Mouse (Mus musculus) 3134 (cell line): ENCODE measurements at regions not wholly inside any gene's neighbourhood (a gene's known extent, or its start where the extent isn't known, plus 50 kb on each side); places are given as distances from the start of the nearest gene placed in this dataset.
A peak's percentile ranks its signal among the peaks of the same experiment; 100 is the strongest.
"Not testable (repeated sequence)": the region's sequence is repeated elsewhere in the genome, so short reads cannot be mapped to it uniquely, and the experiment has no call there.

ENCODE experiments used
- DNase-seq: peaks from one replicate; pipeline ENCODE4 v3.0.0-alpha.2; 2011; ENCODE audit warnings: low spot score; ENCODE audit not compliant: insufficient read length; ENCODE audit errors: extremely low read depth

DNA sequence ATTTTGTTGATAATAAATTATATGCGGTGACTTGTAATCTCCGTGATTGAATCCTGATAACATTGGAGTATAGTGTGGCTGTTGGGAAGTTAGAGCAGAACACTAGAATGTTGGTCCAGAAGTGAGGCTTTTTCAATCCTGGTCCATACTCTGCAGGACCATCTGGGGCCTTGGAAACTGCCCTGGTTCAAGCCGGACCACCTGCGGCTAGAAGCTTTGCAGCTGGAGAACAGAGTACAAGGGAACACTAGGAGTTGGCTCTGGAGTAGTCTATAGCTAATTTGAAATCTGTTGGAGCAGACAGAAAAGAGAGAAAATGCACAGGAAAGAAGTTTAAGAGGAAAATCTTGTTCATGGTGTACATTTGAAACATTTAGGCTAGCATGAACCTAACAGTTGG is 79.0 kb downstream of the Casp12 start:
- no peak for DNase-seq

DNA sequence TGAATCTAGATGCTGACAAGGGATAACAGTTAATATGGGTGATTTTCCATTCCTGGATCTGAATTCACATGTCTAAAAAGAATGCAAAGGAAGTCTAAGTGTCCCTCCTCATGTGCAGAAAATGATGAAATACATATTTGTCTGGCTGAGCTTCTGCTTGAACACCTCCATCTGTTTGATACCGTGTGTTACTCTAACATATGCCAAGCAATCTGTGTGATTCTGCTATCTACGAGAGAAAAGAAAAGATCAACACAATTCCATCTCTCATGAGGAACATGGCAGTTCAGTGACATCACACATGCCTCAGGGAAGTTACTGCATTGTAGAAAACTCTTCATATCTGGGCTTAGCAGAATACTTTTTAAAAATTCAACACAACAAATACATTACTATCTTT is 103.0 kb downstream of the Casp12 start:
- no peak for DNase-seq

DNA sequence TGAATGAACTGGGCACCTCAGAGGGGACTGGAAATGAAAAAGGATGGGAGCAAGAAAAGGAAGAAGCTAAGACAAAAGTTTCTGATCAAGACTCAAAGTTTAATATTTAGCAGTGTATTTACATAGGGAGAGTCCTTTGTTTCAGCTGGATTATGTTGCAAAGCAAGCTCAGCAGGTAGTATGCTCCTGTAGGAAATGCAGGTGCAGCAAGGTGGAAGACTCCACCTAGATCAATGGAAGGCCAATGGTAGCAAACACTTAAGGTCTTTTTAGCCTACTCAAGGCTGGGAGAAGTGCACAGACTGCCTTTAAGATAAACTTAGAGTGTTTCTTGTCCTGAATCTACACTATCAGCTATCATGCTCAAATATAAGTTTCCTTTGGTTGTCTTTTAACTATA is 111.4 kb downstream of the Casp12 start:
- DNase-seq, result no peak

DNA sequence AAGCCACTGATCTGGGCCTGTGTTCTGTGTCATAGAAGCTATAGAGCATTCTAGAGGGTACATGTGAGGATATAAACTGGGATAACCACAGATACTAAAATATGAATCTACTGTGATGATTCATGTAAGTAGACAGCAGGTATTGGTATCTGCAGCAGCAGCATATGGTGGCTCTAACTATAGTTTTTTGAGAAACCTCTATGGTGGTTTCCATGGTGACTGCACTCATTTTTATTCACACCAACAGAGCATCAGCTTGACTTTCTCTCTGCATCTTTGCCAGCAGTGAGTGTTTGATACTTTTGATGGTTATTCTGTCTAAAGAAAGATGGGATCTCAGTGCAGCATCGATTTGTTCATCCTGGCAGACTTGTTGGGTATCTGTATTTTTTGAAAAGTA is 126.8 kb downstream of the Casp12 start:
- no peak for DNase-seq

DNA sequence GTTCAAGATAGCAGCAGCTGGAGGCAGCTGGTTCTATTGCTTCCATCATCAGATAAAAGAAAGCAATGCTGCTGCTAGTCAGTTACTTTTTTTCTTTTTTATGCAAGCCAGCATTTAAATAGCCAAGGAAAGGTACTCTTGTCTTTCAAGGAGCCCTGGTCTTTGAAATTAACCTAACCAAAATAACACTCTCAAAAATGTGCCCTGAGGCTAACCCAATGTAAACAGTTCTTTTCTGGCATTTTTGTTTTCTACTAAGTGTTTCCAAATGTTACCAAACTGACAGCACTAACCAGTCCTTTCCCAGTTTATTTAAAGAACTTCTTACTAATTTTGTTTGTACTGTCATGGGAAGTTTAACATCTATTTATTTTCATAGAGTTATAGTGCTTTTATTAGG is 129.0 kb downstream of the Casp12 start:
- no peak for DNase-seq

DNA sequence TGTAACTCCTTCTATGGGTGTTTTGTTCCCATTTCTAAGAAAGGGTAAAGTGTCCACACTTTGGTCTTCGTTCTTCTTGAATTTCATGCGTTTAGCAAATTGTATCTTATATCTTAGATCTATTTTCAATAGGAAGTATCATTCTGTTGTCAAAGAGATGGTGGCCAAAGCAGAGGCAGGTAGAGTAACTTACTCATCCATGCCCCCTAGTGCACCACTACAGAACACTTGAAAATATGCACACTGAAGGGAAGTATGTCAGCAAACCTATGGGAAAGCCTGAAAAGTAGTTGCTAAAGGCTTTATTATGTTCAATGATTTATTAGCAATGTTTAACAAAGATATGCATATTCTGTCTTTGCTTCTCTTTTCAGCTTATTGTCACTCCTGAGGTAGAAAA is 140.0 kb downstream of the Casp12 start:
- no peak for DNase-seq

DNA sequence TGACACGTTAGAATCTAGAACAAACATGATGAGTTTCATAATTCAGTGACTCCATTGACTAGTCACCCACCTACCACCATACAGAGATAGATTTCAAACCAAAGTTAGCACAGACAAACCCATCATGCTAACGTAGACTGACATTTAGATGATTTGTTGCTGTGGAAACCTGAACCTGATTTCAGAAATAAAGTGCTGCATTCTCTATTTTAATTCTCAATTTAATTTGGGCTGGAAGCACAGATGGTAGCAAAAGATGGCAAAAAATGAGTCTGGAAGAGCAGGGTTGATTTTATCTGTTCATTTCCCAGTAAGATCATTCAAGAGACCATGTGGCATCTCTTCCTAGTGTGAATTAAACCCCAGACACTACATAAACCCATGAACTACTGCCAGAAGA is 151.6 kb downstream of the Casp12 start:
- no peak for DNase-seq

DNA sequence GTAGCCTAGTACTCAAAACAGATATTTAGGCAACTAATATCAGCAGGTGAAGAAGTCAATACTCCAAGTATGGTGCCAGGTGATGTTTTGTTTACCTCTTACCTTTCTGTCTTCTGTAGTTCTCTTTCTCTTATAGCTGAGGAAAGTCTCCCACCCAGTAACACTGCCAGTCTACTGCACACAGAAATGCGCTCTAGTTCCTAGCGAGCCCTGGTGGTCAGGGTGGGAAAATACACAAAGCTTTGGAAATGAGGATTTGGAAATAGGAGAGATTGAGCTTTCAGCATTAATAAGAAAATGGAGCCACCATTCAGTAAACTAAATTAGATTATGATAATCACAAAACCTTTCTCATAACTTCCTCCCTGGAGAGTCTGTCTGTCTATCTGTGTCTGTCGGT is 153.1 kb downstream of the Casp12 start:
- no peak for DNase-seq

DNA sequence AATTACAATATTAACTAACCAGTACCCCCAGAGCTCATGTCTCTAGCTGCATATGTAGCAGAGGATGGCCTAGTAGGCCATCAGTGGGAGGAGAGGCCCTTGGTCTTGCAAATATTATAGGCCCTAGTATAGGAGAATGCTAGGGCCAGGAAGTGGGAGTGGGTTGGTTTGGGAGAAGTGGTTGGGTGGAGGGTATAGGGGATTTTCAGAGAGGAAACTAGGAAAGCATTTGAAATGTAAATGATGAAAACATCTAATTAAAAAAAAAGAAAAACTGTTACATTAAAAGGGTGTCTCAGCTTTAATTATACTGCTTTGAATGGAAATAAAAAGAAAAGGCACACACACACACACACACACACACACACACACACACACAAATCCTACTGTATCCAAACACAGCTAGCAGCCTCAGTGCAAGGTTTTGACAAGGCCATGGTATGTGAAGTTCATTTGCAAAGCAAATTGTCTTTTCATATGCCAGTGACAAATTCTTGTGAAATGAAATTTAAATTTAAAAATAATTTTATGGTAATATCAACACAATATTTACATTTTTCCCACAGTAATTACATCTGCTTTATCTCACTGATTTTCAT is 180.6 kb downstream of the Casp12 start:
- DNase-seq, result no peak

DNA sequence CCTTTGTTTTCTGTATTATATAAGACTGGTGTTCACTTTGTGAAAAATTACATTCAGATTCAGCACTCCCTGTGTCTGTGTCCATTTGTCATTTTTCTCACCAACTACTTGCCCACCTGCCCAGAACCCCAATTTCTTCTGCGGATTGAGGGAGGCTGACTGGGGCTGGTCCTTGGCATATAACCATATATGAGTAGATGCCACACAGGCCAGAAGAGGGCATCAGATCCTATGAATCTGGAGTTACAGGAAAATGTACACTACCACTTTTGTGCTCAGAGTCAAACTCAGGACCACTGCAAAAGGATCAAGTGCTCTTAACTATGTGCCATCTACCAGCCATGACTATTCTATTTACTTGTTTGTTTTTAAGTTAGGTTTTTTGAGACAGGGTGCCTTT is 197.4 kb downstream of the Casp12 start:
- DNase-seq, result no peak

DNA sequence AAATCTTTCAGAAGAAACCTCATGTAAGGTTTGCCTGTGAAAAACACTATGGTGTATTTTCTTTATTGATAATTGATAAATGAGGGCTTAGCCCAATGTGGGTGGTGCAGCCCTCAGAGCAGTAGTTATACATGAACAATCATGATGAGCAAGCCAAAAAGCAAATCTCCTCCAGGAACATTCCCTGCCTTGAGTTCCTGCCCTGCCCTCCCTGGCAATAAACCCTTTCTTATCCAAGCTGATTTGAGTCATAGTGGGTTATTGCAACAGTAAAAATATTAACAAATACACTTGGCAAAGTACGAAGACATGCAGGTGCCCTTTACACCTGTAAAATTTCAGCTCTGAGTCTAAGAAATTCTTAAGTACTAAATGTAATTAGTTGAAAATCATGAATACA is 229.8 kb downstream of the Casp12 start:
- DNase-seq, result no peak

DNA sequence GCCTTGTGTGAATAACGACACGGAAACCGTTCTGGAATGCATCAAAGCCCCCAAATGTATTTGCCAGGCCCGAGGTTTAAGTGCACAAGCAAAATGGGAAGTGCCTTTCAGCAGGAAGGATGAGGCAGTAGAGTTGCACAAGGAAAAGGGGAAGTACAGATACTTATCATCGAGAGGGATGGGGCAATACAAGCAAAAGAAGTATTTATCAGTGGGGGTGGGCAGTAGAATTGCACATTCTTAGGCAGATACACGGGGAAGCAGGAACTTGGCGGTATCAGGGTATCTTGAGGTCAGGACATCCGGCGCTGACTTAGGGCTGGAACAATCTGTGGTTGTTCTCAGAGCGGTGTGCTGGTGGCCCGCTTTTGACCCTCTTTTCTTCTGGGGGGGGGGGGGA is 232.9 kb downstream of the Casp12 start:
- not testable (repeated sequence) for DNase-seq

DNA sequence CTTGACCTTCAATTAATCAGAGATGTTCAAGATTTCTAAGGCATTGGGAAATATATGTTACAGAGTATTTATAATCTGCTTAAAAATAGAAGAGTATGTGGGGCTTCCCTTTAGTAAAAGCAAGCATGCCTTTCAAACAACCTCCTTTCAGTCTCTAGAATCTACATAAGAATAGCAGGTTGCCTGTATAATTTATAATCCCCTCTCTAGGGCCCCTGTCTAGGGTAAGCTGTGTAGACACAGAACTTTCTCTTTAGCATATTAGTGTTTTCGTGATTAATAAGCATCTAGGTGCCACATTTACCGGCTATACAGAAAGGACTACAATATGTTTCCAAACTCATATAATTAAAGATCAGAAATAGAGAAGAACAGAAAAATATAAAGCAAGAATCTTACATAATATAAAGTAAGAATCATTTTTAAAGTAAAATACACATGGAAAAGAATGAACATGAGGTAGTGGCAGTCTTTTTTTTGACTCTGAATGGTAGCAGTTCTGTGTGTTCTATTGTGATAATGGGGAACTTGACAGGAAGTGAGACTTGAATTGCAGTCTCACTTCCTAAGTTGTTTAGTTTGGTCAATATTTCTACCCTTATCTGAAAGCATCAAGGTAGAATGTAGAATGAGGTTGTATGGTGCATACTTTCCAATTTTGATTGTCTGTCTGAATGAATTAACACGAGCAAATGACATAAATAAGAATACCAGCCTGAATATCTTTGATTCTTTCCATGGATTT is 250.8 kb downstream of the Casp12 start:
- no peak for DNase-seq

DNA sequence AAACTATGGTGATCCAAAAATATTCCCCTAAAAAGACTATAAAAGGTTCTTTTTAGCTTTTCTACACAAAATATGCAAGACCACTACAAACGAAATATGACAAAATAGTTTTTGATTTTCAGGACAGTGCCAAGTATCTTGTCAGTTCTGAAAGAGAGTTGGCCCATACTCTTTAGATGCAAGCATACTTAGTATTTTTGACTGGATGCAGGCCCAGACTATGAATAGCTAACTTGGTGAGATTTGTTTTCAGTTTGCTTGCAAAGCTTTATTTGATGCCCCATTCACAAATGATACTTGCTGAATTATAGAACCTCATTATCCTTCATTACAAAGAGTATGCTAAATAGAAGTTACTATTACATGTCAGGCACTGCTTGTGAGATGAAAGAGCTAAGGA is 258.8 kb downstream of the Casp12 start:
- DNase-seq, result no peak

DNA sequence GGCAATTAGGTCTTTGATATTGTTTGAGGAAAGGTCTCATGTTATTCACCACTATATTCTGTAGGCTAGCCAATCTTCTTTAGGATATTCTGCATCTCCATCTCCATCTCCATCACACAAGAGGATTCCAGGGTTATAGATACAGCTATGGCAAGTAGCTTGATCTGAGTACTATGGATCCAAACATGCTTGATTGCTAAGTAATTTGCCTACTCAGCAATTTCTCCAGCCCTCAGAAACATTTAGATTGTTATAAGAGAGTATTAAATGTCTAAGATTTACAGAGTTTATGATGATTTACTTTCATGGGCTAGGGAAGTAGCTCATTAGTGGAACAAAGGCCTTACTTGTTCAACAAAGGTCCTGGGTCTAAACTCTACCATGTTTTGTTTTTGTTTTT is 259.8 kb downstream of the Casp12 start:
- DNase-seq, result no peak

DNA sequence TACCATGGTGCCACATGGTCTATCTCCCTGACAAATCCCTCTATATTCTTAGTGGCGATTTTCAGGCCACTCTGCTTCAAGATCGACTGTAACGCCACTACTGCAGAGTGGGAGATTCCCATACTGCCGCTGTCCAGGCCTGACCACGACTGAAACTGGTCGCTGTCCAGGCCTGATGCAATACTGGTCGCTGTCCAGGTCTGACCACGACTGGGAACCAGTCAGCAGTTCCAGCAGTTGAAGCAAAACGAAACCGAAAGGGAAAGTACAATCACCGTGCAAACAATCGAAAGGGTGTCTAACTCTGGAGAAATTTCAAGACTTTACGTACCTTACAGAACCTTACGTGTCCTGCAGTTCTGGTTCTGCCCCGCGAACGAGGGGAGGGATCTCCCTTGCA is 271.5 kb downstream of the Casp12 start:
- peak; percentile 9 for DNase-seq

DNA sequence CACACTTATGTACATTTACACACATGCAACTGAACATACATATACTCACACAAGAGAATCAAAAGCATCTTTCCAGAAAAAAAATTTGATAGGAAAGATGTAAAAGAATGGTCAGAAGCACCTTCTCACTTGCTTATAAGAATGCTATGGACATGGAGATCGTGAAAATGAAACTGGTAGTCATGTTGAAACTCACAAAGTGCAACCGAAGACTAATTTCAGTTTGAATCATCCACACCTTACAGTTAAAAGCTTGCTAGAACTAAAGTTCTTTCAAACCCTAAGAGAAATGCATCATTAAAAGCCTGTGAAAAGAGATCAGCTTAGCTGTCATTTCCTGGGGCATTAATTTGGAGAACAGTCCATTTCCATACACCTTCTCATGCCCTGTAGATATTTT is 278.2 kb downstream of the Casp12 start:
- no peak for DNase-seq

DNA sequence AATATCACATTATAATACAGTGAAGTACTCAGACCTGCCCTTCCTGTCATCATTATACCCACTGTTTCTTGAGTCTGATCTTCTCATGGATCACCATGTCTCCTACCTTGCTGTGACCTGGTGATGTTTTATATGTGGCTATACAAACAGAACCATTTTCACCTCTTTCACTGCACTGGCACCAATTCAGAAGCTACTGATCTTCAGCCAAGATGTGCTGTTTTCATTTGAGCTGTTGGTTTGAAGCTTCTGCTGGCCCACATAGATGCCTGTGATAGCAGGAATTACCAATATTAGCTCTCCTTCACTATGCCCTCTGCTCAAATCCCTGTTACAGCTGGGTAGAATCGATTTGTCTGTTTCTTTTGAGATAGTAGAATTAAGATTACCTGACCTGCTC is 282.3 kb downstream of the Casp12 start:
- no peak for DNase-seq

DNA sequence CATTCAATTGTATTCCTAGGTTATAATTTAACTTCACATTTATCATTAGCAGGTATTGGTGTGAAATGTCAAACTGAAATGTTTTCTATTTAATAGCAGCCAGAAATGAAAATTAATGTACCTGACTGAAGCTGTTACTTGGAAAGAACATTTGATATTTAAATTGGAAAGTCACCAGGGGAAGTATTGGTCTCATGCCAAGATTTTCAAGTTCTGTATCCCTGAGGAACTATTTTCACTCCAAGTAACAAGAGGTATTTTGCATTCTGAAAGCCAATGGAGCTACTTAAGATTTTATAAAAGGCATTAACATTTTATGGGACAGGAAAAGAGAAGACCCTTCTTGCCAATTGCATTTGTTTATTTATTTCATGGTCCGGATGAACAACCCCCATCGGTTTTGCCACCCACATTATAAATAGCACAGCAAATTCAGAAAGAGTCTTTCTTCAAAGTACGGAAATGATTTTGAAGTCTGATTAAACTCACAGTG is 289.3 kb downstream of the Casp12 start:
- no peak for DNase-seq

DNA sequence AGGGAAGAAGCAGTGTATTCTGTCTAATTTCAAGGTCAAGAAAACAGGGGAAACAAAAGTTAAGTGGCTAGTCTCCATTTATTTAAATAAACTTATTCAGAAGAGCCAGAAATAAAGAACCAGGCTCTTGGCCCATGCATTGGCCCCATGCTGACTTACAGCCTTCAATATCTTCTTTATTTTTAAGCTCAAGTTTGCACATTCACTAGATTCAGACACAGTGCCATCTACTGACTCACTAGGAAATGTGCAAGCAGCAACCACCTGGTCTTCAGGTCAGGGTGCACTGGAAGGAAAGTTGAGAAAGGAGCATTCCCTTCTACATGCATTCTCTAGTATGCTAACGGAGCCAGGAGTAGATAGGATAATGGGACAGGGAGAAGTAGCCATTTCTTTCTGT is 289.7 kb downstream of the Casp12 start:
- DNase-seq, result peak; percentile 1

DNA sequence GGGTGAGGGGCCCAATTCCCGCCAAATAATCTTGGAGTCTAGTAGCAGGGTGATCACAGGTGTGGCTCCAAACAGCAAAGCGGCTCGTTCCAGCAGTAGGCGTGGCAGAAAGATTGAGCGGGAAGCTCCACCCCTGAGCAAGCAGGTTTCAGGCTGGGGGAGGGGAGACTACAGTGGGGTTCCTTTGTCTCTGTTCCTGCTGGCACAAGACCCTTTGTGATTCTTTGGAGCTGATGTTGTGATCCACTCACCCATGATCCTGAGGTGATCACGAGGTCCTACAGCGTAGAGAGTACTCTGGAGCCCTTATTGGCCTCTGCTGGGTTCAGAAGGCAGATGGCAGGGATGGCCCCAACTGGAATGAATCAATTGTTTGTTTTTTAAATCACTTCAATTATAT is 318.7 kb downstream of the Casp12 start:
- DNase-seq, result no peak

DNA sequence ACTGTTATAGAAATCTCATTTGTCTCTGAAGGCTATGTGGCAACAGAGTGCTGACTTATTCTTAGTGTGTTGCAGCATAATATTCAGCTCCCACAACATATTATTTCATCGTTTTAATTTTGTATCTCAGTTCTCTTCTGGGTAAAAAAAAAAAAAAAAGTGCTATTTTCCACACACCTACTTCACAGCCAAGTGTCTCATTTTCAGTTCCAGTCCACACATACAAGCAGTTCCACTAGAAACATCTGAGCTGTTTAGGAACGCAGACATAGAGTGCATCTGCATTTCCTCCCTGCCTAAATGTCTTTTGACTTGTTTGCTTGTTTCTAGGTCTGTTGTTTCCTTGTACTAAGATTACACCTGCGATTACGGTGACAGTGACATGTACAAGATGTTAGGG is 328.3 kb downstream of the Casp12 start:
- DNase-seq, result no peak

DNA sequence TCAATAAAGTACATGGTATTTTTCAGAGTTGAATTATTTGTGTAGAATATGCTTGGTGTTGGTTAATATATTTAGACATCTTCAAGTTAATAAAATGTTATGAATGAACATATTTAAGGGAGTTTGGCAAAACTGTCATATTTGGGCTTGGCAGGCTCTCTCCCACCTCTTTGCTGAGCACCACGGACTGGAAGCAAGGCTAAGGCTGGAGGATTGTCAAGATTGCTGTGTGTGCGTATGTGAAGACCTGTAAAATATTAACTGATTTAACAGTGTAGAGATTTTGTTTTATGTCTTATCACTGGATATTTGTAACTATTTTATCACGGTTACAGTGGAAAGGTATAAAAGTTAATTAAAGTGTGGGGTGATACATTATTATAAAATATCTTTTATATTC is 363.3 kb downstream of the Casp12 start:
- DNase-seq, result no peak
